Mouse (Mus musculus) C2C12 (cell line): Measurements from ENCODE around the gene Hoxc10. TPM values are rescaled to one million over a fixed set of nuclear protein-coding genes. Genes with fewer than 3 reads are reported as not detected.
A peak's percentile ranks its signal among the peaks of the same experiment; 100 is the strongest.

Experiments used
- H3K27me3 ChIP-seq: one replicate; pipeline ENCODE4 v1.6.1; 2011; ENCODE audit not compliant: control insufficient read depth, insufficient read depth, insufficient read length
- H3K36me3 ChIP-seq: one replicate; pipeline ENCODE4 v1.6.1; 2011; ENCODE audit not compliant: control insufficient read depth, insufficient read depth
- H3K4me3 ChIP-seq: one replicate; pipeline ENCODE4 v1.5.1; 2011; ENCODE audit warnings: mild to moderate bottlenecking, control low read depth; ENCODE audit not compliant: poor library complexity, insufficient read depth, severe bottlenecking
- H3K79me2 ChIP-seq: one replicate; pipeline ENCODE4 v1.6.1; 2011; ENCODE audit not compliant: control insufficient read depth, insufficient read depth
- H3K79me3 ChIP-seq: one replicate; pipeline ENCODE4 v1.6.1; 2011; ENCODE audit warnings: low read depth, control low read depth
- H3ac ChIP-seq: one replicate; pipeline ENCODE3; 2011; ENCODE audit warnings: low read depth; ENCODE audit not compliant: control insufficient read depth, insufficient read length
- CEBPB ChIP-seq: IDR thresholded peaks from one replicate; pipeline ENCODE4 v1.6.1; 2011; ENCODE audit warnings: low read depth, mild to moderate bottlenecking, control low read depth, moderate library complexity
- CTCF ChIP-seq: IDR thresholded peaks from one replicate; pipeline ENCODE4 v1.5.1; 2011; ENCODE audit not compliant: control insufficient read depth, insufficient read depth, insufficient read length
- FOSL1 ChIP-seq: IDR thresholded peaks from one replicate; pipeline ENCODE4 v1.8.0; 2011; ENCODE audit warnings: mild to moderate bottlenecking, low read length; ENCODE audit not compliant: poor library complexity, insufficient read depth, severe bottlenecking
- MAX ChIP-seq: IDR thresholded peaks from one replicate; pipeline ENCODE4 v1.6.1; 2011; ENCODE audit warnings: mild to moderate bottlenecking, control low read depth
- MYOD1 ChIP-seq: IDR thresholded peaks from one replicate; pipeline ENCODE4 v1.6.1; 2011; ENCODE audit warnings: low read depth; ENCODE audit not compliant: control insufficient read depth, insufficient read length
- MYOG ChIP-seq: IDR thresholded peaks from one replicate; pipeline ENCODE4 v1.6.1; 2011; ENCODE audit not compliant: control insufficient read depth, insufficient read length; ENCODE audit errors: extremely low read depth
- USF1 ChIP-seq: IDR thresholded peaks from one replicate; pipeline ENCODE4 v1.6.1; 2011; ENCODE audit warnings: low read depth, mild to moderate bottlenecking, control low read depth, moderate library complexity
- polyA plus RNA-seq: library from polyadenylated mRNA; unstranded; fragments of >200 nt; fragmentation: generic; extraction: Trizol; gene quantifications from one replicate; pipeline ENCODE4 v1.2.1, GENCODE M21; 2012; ENCODE audit warnings: missing spikeins

The Hoxc10 gene
- polyA plus RNA-seq, 1 experiment = 49.6 TPM

GRCm38 (mm10) chr15:102934438-102934837 is 32.2 kb upstream of the Hoxc10 start:
- no peak for TF ChIP-seq USF1
- TF ChIP-seq MYOD1 = no peak
- H3K79me2 ChIP-seq = no peaks in the 10 kb centered on the region
- no peaks in the 10 kb centered on the region for H3K36me3 ChIP-seq
- H3K4me3 ChIP-seq = no peak overlapping the region
- no peaks in the 10 kb centered on the region for H3K79me3 ChIP-seq
- no peak overlapping the region for H3ac ChIP-seq
- H3K27me3 ChIP-seq = no peaks in the 10 kb centered on the region

- no peak overlapping the region for H3ac ChIP-seq
- H3K36me3 ChIP-seq = no peaks in the 10 kb centered on the region
- no peaks in the 10 kb centered on the region for H3K79me2 ChIP-seq
- no peak overlapping the region for H3K4me3 ChIP-seq
- TF ChIP-seq USF1 (no peak), MYOD1 (no peak), MAX (no peak), CEBPB (no peak), CTCF (no peak), FOSL1 (no peak), MYOG (no peak)
- H3K27me3 ChIP-seq = no peaks in the 10 kb centered on the region
- H3K79me3 ChIP-seq = no peaks in the 10 kb centered on the region
These were observed 31.7 kb upstream of the Hoxc10 start for GRCm38 (mm10) chr15:102934897-102935296.

- no peaks in the 10 kb centered on the region for H3K79me2 ChIP-seq
- no peaks in the 10 kb centered on the region for H3K79me3 ChIP-seq
- H3ac ChIP-seq = no peak within 1 kb of the TSS
- H3K36me3 ChIP-seq = no peaks in the 10 kb centered on the region
- no peak within 1 kb of the TSS for H3K4me3 ChIP-seq
- TF ChIP-seq FOSL1 = no peak
- peak; percentile 86 for TF ChIP-seq USF1
- TF ChIP-seq MAX = no peak
- H3K27me3 ChIP-seq = no peaks in the 10 kb centered on the region
These were observed 30.2 kb upstream of the Hoxc10 start, which contains the start of gene Hoxc12 for GRCm38 (mm10) chr15:102936279-102936972. Hoxc12 (plus strand) TSS chr15:102936757.

- H3K4me3 ChIP-seq = no peak overlapping the region
- H3K79me3 ChIP-seq = no peaks in the 10 kb centered on the region
- no peaks in the 10 kb centered on the region for H3K36me3 ChIP-seq
- no peak overlapping the region for H3ac ChIP-seq
- H3K79me2 ChIP-seq = no peaks in the 10 kb centered on the region
- H3K27me3 ChIP-seq = no peaks in the 10 kb centered on the region
- no peak for TF ChIP-seq MYOD1
- TF ChIP-seq FOSL1 = no peak
- no peak for TF ChIP-seq CTCF
- TF ChIP-seq MAX = no peak
These were observed 29.4 kb upstream of the Hoxc10 start for GRCm38 (mm10) chr15:102937036-102937666.

GRCm38 (mm10) chr15:102939256-102940155 is 27.1 kb upstream of the Hoxc10 start:
- TF ChIP-seq CEBPB = no peak
- TF ChIP-seq CTCF = no peak
- H3K36me3 ChIP-seq = no peaks in the 10 kb centered on the region
- H3K79me2 ChIP-seq = no peaks in the 10 kb centered on the region
- no peaks in the 10 kb centered on the region for H3K27me3 ChIP-seq
- H3K79me3 ChIP-seq = no peaks in the 10 kb centered on the region
- no peak overlapping the region for H3ac ChIP-seq
- no peak overlapping the region for H3K4me3 ChIP-seq
